Mouse (Mus musculus) cerebellum, adult 11 months (tissue): ENCODE data around the gene Fgfbp3.
"Not testable (repeated sequence)": the region's sequence is repeated elsewhere in the genome, so short reads cannot be mapped to it uniquely, and the experiment has no call there.

ENCODE experiments used
- DNase-seq: peaks from one replicate; pipeline ENCODE4 v3.0.0; 2022

Fgfbp3 gene

DNA sequence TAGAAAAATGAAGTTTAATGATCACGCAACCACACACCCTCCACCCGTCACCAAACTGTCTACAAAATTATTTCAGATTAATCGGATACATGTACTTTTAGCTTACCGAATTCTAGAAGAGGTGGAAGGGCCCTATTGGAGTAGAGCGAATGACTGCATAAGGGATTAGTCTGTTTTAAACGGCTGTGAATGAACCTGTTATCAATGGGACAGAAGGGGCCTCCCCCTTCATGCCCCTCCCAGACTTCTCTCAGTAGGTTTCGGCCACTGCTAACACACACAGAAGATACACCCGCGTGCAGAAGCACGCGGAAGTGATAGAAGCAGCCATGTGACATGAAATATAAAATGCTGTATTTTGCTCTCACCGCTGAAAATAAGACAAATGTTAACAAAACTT is at the start of gene Fgfbp3:
Fgfbp3 (minus strand) TSS at position 150 of the 400 bp plus-strand sequence.
- no peak for DNase-seq

DNA sequence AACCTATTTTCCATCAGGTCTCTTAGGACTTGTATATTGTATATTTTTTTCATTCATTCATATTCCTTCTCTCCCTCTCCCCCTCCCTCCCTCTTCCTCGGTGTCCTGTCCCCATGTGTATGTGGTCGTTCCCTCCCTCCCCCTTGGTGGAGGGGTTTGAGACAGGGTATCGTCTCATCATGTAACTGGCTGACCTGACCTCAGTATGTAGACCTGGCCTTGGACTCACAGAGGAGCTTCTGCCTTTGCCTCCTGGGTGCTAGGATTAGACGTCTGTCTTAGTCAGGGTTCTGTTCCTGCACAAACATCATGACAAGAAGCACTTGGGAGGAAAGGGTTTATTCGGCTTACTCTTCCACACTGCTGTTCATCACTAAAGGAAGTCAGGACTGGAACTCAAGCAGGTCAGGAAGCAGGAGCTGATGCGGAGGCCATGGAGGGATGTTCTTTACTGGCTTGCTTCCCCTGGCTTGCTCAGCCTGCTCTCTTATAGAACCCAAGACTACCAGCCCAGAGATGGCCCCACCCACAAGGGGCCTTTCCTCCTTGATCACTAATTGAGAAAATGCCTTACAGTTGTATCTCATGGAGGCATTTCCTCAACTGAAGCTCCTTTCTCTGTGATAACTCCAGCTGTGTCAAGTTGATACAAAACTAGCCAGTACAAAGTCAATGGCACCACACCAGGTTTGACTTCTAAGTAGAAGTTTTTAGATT is 43.3 kb upstream of the Fgfbp3 start:
- DNase-seq = not testable (repeated sequence)

- no peak for DNase-seq
These were observed 41.9 kb upstream of the Fgfbp3 start for GRCm38 (mm10) chr19:36961320-36961719.

DNA sequence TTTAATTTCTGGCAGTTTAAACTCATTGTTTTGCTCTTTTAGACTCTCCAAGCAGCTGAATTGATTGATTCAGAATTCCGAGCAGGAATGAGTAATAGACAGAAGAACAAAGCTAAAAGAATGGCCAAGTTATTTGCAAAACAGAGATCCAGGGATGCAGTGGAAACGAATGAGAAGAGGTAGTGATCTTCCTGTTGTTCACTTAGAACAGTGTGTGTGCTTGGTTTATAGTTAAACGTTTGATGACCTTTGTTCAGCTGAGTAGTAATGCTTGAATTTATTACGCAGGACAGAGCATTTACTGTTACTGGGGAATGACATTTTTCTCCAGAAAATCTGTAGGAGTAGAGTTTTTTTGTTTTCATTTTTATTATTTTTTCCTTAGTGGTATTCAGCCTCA is 38.9 kb upstream of the Fgfbp3 start:
- no peak for DNase-seq

DNA sequence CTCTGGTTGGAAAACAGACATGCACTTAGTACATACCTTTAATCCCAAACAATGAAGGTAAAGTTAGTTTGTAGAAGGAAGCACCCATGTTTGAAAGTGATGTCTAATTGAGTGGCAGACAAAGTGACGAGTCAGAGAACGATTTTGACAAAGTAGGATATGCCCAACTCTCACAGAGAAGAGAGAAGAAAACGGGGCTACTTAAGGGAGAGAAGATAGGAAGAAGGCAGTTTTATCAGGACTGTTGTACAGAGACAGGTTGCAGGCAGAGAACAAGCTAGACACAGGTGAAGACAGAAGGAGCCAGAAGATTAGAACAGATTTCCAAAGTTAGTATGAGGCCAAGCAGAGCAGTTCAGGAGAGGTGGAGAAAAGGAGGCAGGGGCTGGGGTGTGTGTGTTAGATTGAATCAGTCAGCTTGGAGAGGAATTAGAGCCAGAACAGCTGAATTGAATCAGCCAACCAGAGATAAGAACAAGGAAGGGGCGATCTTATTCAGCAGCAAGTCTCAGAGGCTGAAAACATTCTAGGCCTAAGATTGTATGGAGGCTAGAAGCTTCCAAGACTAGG is 34.3 kb upstream of the Fgfbp3 start:
- DNase-seq = no peak

DNA sequence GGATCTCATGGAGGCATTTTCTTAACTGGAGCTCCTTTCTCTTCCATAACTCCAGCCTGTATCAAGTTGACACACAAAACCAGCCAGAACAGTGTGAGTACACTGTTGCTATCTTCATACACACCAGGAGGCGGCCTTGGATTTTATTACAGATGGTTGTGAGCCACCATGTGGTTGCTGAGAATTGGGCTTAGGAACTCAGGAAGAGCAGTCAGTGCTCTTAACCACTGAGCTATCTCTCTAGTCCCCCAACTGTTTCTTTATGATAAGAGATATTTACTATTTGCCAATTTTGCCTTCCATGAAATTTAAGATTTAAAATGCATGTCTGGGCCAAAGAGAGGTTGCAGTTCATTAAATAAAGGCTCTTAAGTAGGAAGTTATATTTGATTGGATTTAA is 20.6 kb upstream of the Fgfbp3 start:
- DNase-seq = no peak

GRCm38 (mm10) chr19:36938008-36938407 is 18.6 kb upstream of the Fgfbp3 start:
- DNase-seq = no peak

- DNase-seq = no peak
These were observed 16.9 kb upstream of the Fgfbp3 start for GRCm38 (mm10) chr19:36936285-36936684.

DNA sequence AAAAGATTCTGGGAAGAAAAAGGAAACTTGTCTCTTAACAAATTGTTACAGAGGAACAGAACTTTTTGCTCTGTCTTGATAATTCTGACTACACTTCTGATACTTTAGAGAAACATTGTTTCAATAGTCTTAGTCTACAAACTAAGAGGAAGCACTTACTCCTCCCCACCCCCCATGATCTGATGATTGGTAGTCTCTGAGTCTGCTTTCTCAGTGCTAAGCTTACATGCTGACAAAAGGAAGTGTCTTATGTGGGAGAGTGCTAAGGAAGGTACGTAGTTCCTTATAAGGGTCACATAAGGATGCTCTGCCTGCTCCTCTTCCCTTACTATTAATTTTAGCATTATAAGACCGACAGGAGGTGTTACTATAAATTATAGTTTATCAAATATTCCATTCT is 13.2 kb upstream of the Fgfbp3 start:
- DNase-seq = no peak

- no peak for DNase-seq
These were observed 12.7 kb upstream of the Fgfbp3 start for GRCm38 (mm10) chr19:36932097-36932496.

DNA sequence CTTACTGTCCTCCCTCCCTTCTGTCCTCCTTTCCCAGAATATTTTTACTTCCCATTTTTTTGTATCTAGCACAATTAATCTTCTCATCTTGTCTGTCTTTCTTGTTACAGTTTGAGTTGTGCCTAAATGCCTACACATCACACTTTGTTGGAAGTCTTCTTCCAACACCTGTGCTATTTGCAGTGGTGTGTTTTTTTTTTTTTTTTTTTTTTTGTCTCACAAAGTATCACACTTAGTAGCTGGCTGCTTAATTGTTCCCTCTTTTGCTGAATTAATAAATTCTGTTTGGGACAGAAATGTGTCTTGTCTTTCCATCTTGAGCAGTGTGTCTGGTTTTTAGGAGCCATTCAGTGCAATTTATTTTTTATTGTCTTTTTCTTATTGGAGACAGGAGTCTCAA is 10.4 kb upstream of the Fgfbp3 start:
- DNase-seq = no peak

GRCm38 (mm10) chr19:36927800-36928361 is 8.5 kb upstream of the Fgfbp3 start:
- no peak for DNase-seq

DNA sequence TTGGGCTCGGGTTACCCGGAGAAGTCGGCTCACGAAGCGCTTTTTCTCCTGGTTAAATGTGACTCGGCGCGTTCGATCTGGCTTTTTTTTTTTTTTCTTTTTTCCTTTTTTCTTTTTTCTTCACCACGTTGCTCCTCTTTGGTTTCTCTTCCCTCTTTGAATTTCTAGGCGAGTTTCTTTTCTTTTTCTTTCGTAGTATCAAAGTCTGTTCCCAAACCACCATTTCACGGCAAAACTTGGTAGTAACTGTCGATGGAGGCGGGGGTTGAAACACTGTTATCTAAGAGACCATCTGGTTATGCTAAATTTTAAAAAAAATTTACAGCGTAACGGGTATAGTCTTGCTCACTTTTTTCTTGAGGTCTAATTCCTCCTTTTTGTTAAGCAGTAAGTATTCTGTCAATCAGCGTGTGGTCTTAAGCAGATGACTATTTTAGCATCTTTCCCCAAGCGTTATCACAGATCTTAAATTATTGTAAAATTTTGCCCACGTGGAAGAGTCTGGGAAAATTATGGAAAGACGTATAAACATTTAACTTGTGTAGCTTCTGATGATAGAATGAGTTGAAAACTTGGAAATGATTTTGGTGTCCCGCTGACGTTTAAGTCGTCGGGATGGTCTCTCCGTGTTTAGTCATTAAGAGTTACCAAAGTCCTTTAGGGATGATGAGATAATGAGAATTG is 7.3 kb upstream of the Fgfbp3 start:
- DNase-seq = no peak

GRCm38 (mm10) chr19:36925671-36926552 is 6.5 kb upstream of the Fgfbp3 start, which contains the start of gene Btaf1:
Gene Btaf1 (plus strand): TSS chr19:36926079.
- peak; percentile 80 for DNase-seq

- no peak for DNase-seq
These were observed 3.5 kb upstream of the Fgfbp3 start for GRCm38 (mm10) chr19:36922936-36923335.

- no peak for DNase-seq
These were observed 2.6 kb upstream of the Fgfbp3 start for GRCm38 (mm10) chr19:36922015-36922414.

- peak; percentile 76 for DNase-seq
These were observed 744 bp downstream of the Fgfbp3 start for GRCm38 (mm10) chr19:36918441-36919301.

GRCm38 (mm10) chr19:36916876-36917389 is 2.5 kb downstream of the Fgfbp3 start:
- no peak for DNase-seq

- DNase-seq = no peak
These were observed 3.2 kb downstream of the Fgfbp3 start for GRCm38 (mm10) chr19:36916206-36916605.

DNA sequence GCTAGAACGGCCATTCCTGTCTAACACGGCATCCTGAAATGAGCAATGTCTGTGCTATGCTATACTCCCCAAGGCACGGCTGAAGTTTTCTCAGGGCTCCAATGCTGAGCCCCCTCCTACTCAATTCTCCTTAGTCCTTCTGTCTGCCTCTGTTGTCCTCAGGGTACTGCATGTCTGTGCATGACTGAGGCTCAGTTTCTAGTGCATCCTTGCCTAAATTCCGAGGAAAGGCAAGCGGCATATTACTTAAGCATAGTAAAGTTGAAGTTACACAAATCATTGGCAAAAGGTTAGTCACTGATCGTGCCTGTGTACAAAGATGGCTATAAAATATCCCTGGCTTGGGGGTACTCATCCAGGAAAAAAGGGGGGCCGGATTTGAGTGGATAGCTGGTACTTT is 6.4 kb downstream of the Fgfbp3 start:
- DNase-seq = no peak

DNA sequence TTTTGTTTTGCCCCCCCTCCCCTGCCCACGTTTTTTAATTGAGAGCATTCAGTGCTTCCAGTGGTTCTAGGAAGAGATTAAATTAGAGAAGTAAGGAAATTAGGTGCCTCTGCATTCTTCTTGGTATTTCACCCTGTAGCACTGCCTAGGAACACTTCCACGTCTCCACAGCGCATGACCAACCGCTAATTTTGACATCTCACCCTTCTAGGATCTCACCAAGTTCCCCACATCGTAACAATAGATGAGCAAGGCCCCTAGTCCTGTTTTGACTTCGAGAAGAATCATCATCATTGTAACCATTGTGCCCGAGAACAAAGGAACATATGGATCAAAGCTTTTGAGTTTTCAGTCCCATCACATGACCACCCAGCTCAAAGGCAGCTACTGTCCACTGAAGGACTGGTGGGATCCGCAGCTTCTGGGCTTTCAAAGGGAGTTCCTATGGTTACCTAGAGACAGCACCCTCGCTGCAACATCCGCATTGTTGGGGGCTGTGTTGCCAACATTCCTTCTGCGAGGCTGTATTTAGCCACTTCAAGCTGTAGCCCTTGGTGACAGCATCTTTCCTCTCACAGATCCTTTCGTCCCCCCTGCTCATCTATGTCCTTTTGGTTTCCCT is 8.9 kb downstream of the Fgfbp3 start:
- DNase-seq = no peak
